Mouse (Mus musculus): Measurements from ENCODE around the gene Aldh3b3.

The Aldh3b3 gene

DNA sequence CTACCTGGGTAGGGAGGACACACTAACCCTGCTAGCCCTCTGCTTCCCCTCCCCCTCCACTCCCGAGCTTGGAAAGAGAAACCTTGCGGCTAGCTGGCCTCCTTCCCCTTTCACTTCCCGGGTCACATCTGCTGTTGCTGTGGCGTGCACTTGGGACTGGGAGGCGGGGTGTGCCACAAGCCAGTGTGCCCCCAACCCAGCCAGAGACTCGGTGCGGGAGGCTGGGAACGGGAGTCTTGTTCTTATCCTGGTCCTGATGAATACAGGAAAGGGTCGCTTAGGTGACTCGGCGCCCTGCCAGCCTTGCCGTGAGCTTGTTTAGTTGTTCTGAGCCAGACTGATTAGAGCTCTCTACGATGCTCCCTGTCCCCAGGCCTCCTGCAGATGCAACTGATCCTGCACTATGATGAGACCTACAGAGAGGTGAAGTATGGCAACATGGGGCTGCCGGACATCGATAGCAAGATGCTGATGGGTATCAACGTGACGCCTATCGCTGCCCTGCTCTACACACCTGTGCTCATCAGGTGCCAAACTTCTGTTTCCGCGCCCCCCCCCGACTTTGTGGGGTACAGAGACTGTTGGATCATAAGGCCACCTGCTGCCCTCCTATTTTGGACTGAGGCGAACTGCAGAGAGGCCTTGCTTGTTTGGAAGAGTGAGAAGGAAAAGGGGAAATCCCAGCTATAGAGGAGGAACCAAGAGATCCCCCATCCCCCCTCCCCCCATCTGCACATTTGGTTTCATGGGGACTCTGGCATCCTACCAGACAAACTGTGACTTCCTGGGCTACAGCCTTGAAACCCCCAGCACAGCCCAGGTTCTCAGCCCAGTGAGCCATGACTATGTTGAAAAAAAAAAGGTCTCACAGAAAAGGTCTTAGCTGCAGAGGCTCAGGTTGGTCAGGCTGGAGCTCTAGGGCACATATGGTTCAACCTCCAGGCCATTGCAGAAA is 22.3 kb upstream of the Aldh3b3 start:
- 12% methylated on average over 22 of the region's 22 CpGs for WGBS

DNA sequence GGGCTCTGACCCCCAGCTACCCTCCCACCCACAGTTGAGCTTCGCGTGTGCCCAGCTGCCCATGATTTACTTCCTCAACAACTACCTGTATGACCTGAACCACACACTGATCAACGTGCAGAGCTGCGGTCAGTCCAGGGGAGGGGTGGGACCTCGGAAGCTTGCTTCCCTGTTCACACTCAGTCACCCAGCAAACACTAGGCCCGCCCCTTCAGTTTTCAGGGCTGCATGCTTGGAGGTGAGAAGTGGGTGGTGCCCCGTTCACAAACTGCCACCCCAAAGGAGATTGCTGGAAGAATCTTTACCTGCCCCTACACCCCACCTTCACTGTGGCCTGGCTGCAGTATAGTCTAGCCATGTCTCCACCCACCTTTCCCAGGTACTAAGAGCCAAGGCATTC is 16.1 kb upstream of the Aldh3b3 start:
- 89% methylated on average over 7 of the region's 7 CpGs for WGBS

DNA sequence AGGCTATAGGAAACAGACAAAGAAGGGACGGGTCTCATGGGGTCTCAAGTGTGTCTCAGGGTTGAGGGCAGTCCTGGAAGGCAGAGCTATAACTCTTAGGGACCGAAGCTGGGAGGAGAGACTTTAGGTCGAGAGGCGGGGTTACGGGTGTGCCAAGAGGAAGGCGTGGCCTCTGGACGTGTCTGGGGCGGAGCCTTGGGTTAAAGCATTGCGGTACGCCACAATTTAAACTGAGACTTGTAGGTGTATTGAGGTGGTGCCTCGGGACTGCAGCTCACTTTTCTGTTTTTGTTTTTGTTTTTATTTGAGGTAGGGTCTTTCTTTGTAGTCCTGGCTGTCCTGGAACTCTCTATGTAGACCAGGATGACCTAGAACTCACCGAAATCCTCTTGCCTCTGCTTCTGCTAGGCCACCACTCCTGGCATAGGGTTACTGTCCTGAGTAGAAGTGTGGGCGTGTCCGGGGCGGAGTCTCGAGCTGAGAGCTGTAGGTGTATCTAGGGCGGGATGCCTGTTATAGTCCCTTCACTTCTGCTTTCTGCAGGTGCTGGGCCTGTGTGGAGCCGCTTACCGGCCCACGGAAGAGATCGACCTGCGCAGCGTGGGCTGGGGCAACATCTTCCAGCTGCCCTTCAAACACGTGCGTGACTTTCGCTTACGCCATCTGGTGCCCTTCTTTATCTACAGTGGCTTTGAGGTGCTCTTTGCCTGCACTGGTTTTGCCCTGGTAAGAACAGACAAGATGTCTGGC is 15.3 kb upstream of the Aldh3b3 start:
- WGBS = 33% methylated on average over 27 of the region's 27 CpGs

DNA sequence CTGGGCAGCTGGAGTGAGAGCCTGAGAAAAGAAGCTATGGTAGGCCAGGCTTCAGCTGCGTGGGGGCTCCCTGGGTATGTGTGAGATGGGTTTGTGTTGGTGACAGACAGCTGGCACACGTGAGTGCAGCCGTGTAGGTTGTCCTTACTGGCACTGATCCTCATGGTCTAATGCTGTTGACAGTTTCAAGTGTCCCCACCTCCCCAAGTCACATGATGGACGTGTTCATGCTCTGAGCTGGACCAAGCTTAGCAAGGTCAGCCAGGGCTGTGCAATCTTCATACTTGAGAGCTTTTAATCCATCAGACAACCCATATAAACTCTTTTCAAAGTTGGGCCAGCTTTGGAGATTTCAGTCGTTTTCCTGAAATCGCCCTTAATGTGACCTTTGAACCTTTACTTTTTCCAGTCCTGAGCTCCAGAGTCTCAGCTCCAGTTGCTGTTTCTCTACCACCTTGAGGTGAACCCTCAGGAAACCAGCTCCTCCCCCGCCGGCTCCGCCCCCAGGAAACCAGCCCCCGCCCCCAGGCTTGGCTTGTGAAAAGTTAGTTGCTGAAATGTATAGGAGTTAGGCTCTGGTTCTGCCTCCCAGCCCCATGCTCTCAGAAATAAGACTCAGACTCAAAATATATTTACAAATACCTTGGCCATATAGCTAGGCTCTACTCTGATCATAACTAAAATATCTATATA is 12.4 kb upstream of the Aldh3b3 start:
- 36% methylated on average over 10 of the region's 10 CpGs for WGBS

DNA sequence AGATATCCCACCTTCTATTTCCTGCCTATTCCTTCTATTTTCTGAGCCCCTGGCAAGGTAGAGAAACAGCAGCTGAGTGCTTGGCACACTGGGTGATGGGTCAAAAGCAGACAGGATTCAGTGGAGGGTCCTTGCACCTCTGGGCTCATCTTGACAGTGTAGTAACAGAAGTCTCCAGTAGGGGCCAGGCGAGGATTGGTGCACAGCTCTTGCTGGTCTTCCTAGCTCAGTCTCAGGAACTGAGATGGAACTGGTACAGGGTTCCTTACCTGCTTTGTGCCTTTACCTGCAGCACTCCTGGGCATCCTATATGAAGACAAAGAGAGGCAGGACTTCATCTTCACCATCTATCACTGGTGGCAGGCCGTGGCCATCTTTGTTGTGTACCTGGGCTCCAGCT is 11.7 kb upstream of the Aldh3b3 start:
- 29% methylated on average over 2 of the region's 2 CpGs for WGBS

DNA sequence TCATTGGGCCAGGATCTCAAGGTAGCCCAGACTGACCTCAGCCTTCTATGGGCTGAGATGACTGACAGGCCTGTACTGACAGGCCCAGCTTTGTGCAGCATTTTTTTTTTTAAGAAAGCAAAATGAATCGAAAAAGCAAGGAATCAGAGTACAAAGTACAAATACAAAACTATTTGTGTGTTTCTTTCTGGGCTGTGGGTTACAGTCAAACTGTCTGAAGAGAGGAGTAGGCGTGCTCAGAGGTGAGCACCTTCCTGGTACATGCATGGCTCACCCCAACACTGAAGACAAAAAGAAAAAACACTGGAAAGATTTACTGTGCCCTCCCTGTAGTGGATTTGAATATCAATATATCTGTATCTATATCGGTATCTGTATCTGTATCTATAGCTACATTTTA is 10.6 kb upstream of the Aldh3b3 start:
- 85% methylated on average over 3 of the region's 3 CpGs for WGBS

DNA sequence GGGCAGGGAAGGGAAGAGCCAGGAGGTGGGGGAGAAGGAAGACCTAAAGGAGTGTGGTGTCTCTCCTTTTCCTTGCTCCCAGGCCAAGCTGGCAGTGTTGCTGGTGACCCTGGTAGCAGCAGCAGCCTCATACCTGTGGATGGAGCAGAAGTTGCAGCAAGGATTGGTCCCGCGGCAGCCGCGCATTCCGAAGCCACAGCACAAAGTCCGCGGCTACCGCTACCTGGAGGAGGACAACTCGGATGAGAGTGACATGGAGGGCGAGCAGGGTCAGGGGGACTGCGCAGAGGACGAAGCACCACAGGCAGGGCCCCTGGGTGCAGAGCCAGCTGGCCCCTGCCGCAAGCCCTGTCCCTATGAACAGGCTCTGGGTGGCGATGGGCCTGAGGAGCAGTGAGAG is 9.9 kb upstream of the Aldh3b3 start:
- WGBS = 85% methylated on average over 14 of the region's 14 CpGs

DNA sequence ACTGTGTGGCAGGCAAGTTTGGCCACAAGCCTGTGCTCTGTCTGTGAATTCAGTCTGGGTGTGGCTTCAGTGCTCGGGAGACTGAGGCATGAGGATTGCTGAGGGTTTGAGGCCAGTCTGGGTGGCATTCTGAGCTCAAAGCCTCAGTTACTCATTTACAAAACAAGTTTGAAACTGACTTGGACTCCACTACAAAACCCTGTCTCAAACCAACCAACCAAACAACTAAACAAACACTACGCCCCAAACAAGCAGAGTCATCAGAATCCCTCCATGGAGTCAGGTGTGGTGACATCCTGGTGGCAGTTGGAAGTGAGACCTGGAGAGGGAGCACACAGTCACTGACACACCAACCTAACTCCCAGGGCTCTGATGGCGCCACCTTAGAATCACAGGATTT is 8.1 kb upstream of the Aldh3b3 start:
- WGBS = 95% methylated on average over 3 of the region's 3 CpGs

DNA sequence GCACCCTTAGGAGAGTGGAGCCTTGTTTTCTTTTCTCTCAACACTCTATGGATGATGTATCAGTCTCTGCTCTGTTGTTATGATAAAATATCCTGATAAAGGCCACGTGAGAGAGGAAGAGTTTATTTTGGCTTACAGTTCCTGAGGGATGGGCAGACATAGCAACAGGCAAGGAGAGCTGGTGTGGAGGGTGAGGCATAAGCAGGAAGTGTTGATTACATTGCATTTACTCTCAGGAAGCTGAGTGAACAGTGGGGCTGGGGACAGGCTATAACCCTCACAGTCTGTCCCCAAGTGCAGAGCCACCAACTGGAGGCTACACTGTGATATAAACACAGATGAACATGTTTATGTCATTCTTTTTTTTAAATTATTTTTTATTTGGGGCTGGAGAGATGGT is 6.3 kb upstream of the Aldh3b3 start:
- 65% methylated on average over 1 of the region's 1 CpGs for WGBS

DNA sequence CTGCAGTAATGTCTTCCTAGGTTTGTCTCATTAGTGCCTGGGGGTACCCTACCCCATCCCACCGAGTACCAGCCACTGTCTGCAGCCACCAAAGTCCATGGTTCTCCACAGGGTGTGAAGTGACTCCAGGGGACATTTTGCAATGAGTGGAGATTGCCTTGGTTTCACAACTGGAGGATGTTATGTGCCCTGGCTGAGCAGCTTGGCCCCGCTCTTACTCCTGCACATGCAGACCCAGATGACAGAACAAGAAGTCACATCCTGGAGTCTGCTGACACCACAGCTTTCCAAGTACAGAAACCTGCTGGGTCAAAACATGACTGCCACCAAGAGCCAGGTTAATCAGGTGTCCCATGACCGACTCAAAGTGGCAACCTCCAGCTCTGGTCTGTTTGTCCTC is 3.4 kb upstream of the Aldh3b3 start:
- 84% methylated on average over 3 of the region's 3 CpGs for WGBS

DNA sequence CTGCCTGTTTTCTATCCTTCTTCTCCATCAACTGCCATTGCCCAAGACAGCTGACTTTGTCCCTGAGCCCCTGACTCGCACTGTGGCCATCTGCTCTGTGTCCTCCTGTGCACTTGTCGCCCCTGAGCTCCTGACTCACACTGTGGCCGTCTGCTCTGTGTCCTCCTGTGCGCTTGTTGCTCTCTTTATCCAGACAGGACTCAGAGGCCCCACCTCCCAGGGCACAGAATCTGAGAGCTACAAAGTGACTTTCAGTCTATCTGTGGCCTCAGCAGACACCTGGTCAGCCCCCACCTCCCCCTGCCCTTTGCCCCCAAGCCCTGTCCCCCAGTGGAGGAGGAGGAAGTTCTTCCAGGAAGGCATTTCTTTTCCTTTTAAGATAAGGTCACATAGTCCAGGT is 2.6 kb upstream of the Aldh3b3 start:
- 79% methylated on average over 4 of the region's 4 CpGs for WGBS

DNA sequence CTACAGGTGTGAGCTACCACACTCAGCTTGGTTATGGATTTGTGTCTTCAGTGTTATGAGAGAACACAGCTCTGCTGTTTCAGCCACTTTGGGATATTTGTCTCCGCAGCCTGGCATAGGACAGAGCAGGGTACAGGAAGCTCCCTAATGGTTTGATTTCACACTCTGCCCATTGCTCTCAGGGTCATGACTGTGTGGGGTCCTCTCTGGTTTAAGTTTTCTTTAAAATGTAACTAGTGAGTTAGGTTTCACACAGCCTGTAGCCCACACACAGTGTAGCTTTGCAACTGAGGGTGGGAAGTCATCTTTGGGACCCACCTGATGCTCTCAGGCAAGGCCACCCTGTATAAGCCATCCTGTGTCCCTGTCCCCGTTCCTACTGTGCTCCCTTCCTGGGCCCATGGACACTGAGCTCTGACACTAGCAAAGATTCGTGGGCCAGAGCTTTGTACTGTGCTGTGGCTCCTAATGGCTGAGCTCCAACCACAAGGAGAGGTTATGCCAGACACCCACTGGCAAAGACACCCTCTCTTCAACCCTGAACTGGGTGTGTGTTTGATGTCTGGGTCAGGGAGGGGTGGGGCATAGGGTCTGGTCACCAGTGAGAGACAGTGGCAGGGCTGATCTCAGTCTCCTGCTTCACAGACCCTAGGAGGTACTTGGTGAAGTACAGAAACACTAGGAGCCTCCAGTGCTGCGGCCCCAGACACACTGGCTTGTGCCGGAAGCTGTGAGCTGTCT is 979 bp upstream of the Aldh3b3 start:
- 86% methylated on average over 5 of the region's 5 CpGs for WGBS

DNA sequence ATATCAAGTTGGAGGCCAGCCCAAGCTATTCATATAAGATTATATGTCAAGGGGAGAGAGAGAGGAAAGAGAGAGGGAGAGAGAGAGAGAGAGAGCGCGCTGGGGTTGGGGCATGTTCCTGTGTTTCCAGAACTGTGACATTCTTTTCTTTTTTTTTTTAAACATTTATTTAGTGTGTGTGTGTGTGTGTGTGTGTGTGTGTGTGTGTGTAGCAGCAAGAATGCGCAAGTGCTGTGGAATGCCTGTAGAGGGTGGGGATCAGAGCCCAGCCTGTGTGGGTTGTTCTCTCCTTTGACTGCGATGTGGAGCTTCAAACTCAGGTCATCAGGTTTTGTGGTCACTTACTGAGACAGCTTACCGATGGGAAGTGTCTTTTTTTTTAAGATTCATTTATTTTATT is 1.8 kb downstream of the Aldh3b3 start:
- WGBS = 88% methylated on average over 5 of the region's 5 CpGs

DNA sequence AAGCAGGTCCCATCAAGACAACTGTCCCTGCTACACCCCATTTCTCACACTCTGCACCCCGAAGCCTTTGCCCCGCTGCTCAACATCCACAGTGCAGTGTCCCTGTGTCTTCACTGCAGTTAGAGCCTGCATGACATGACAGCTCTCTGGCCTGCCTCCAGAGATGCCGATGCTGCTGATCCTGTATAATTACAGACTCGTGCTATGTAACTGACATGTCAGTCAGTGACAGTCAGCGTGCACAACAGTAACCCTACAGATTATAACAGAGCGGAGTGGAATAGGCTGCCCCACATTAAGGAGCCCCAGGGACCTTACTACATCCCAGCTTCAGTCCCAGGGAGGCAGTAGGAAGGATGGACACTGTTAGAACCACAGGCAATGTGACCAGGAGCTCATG is 3.4 kb downstream of the Aldh3b3 start:
- WGBS = 69% methylated on average over 6 of the region's 6 CpGs

DNA sequence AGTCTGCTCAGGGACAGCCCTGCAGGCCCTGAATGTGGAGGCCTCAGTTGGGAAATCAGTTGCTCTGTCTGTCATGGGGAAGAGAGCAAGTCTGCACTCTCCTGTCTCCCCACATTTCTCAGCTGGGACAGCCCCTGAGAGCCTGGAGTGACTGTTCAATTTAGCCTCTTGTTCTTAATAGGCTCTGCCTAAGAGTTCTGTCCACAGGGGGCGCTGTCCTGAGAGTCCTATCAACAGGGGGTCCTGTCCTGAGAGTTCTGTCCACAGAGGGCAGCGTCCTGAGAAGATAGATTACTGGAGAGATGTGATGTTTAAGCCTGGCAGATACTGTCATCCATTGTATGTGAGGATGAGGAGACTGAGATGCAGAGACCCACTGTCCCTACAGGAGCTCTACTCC is 4.0 kb downstream of the Aldh3b3 start:
- 35% methylated on average over 2 of the region's 2 CpGs for WGBS

DNA sequence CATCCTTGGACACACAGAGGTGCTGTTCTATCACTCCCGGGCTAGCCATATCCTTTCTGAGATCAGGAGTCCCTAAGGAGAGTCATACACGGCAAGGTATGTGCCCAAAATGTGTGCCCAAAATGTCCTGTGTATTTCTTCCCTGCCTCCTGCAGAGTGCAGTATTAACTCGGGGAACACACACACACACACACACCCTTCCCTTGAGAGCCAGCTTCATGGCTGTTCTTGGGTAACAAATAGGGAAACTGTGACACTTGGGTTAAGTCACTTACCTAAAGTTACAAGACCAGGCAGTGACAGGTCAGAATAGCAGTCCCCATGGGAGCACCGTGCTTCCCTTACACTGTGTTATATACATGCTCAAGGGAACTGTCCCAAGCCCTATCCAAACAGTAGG is 5.6 kb downstream of the Aldh3b3 start:
- WGBS = 79% methylated on average over 4 of the region's 4 CpGs

DNA sequence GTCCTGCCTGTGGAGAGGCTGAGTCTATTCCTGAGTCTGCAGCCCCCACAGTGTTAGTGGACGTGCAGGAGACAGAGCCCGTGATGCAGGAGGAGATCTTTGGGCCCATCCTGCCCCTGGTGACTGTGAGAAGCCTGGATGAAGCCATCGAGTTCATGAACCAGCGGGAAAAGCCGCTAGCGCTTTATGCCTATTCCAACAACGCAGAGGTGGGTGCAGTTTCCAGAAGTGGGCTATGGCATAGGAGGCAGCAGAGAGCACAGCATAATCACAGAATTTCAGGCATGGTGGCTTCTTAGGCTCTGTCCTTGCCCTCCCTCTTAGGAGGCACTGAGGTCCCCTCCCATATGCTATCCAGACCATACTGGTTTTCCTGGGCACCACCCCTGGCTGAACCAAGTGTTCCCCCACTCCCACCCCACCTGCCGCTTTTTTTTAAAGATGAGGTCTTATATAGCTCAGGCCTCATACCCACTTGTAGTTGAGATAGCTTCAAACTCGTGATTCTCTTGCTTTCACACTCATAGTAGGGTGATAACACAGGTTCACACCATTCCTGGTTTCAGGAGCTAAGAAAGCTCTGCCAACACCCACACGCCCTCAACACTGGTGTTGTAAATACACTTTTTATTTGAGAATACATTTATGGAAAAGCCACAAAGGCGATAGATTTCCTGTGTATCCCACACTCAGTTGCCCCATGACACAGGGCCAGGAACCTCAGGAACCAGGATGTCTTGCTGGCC is 8.1 kb downstream of the Aldh3b3 start:
- WGBS = 67% methylated on average over 11 of the region's 11 CpGs

DNA sequence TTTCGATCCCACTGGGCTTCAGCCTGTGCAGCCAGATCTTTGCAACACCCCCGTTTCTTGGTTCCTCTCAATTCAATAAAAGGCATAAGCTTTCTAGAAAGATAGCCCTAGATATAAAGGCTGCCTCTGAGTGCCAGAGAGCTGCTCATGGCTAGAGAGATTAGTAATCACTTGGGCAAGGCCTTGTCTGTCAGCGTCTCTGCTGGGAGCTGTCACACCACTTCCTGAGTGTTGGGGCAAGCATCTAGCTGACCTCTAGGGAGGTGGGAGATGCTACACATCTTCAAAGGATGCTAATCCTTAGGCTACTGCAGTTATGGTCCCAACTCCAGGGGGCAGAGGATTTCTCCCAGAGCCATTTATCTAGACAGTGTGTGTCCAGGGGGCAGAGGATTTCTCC is 8.8 kb downstream of the Aldh3b3 start:
- 68% methylated on average over 3 of the region's 3 CpGs for WGBS

DNA sequence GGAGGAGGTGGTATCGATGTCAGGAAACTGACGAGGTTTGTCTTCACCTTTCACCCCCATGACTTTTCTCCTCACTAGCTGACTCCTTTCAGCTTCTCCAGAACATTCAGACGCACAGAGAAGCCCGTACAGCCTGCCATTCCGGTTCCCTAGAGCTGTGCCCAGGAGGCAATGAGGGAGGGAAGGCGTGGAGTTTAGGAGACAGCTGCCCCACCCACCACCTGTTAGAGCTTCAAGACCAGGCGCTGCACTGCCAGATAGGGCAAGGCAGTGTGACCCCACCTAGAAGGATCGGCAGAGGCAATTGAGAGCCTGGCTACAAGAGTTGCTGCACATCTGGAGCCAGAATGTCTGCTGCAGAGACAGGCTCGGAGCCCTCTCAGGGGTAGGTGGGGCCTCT is 13.8 kb downstream of the Aldh3b3 start, which contains the start of gene Aldh3b2:
Aldh3b2 (plus strand) TSS at position 100 of the 400 bp plus-strand sequence.
- 65% methylated on average over 9 of the region's 9 CpGs for WGBS

DNA sequence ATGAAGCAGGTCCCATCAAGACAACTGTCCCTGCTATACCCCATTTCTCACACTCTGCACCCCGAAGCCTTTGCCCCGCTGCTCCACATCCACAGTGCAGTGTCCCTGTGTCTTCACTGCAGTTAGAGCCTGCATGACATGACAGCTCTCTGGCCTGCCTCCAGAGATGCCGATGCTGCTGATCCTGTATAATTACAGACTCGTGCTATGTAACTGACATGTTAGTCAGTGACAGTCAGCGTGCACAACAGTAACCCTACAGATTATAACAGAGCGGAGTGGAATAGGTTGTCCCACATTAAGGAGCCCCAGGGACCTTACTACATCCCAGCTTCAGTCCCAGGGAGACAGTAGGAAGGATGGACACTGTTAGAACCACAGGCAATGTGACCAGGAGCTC is 16.2 kb downstream of the Aldh3b3 start:
- 77% methylated on average over 6 of the region's 6 CpGs for WGBS

DNA sequence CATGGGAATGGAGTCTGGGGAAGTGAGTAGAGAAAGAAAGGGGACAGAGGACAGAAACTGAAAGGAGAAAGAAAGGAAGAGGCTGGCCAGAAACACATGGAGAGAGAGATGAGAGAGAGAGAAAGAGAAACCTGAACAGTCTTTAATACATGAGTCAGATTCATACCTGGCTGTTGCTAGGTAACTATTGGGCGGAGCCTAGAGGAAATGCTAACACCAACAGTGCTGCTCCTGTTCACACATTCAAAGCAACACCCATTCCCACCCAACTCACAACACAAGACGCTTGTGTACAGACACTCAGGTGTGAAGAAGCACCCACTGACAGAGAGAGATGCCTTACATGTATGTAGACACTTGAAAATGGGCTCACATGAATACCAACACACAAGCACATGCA is 17.4 kb downstream of the Aldh3b3 start:
- WGBS = 84% methylated on average over 2 of the region's 2 CpGs
